Mouse (Mus musculus) olfactory bulb, adult 2 months (tissue): ENCODE measurements at regions not wholly inside any gene's neighbourhood (a gene's known extent, or its start where the extent isn't known, plus 50 kb on each side); places are given as distances from the start of the nearest gene placed in this dataset.

Experiments
- CTCF ChIP-seq: fragments of 200-500 bp; IDR thresholded peaks from 2 replicates; pipeline ENCODE4 v1.5.1; 2012; ENCODE audit warnings: low read depth, mild to moderate bottlenecking, low read length, moderate library complexity; ENCODE audit not compliant: insufficient read depth
- POLR2A ChIP-seq: fragments of 200-500 bp; IDR thresholded peaks from 2 replicates; pipeline ENCODE4 v1.6.1; 2012; ENCODE audit warnings: mild to moderate bottlenecking, low read depth, low read length, moderate library complexity; ENCODE audit not compliant: insufficient read depth

- TF ChIP-seq CTCF = no peak
- TF ChIP-seq POLR2A = no peak
Measured at GRCm38 (mm10) chr13:31109231-31109630, 135.2 kb downstream of the Gm5447 start.
